Mouse (Mus musculus) CH12.LX (cell line): ENCODE results near the gene Hebp1. TPM values are rescaled to one million over a fixed set of nuclear protein-coding genes. Genes with fewer than 3 reads are reported as not detected.

Experiments used
- DNase-seq: peaks from one replicate; pipeline ENCODE4 v3.0.0-alpha.2; 2013; ENCODE audit errors: extremely low read depth
- H3K27ac ChIP-seq: 2 replicates; pipeline ENCODE4 v1.5.1; 2012; ENCODE audit warnings: low read depth, mild to moderate bottlenecking, control low read depth, moderate library complexity; ENCODE audit not compliant: insufficient read depth
- H3K27me3 ChIP-seq: replicated peaks from 2 replicates; pipeline ENCODE3; 2012; ENCODE audit warnings: inconsistent platforms
- H3K36me3 ChIP-seq, 2 experiments: replicated peaks in 1 of 2; 2 replicates each; pipeline versions ENCODE3 to v1.6.1; 2012; ENCODE audit warnings: inconsistent platforms in 1 of 2, low read length in 1 of 2, mild to moderate bottlenecking in 1 of 2, mixed read lengths in 1 of 2, moderate library complexity in 1 of 2; ENCODE audit not compliant: control insufficient read depth in 1 of 2, insufficient read depth in 1 of 2
- H3K4me1 ChIP-seq, 2 experiments: 2 replicates each; pipeline ENCODE4 v1.6.1; 2012; ENCODE audit warnings: inconsistent platforms in 1 of 2, moderate library complexity in 1 of 2; ENCODE audit not compliant: insufficient read depth in 2 of 2, control insufficient read depth in 1 of 2
- H3K4me2 ChIP-seq: 2 replicates; pipeline ENCODE4 v1.6.1; 2012; ENCODE audit warnings: low read depth, mild to moderate bottlenecking, control low read depth; ENCODE audit not compliant: poor library complexity, insufficient read depth, severe bottlenecking
- H3K4me3 ChIP-seq, 3 experiments: fragments of 150-350 bp in 1 of 3; sonication (generic) in 1 of 3; replicated peaks in 1 of 3; 2 replicates each; pipeline versions ENCODE3 to v1.5.1; 2011 to 2012; ENCODE audit warnings: low read depth in 2 of 3, low read length in 2 of 3, mild to moderate bottlenecking in 2 of 3, moderate library complexity in 2 of 3, control low read depth in 1 of 3, improper control_type of control experiment in 1 of 3, inconsistent platforms in 1 of 3, mixed read lengths in 1 of 3; ENCODE audit not compliant: poor library complexity in 1 of 3
- H3K79me2 ChIP-seq: replicated peaks from 2 replicates; pipeline ENCODE4 v1.6.1; 2012; ENCODE audit warnings: mild to moderate bottlenecking, moderate library complexity; ENCODE audit not compliant: control insufficient read depth, poor library complexity, insufficient read depth, severe bottlenecking; ENCODE audit errors: extremely low read depth
- H3K9ac ChIP-seq: 2 replicates; pipeline ENCODE4 v1.6.1; 2012; ENCODE audit warnings: low read depth, mild to moderate bottlenecking, control low read depth, moderate library complexity; ENCODE audit not compliant: insufficient read depth
- H3K9me3 ChIP-seq: replicated peaks from 2 replicates; pipeline ENCODE3; 2012; ENCODE audit warnings: low read length, inconsistent platforms, mixed read lengths
- BHLHE40 ChIP-seq: IDR thresholded peaks from 2 replicates; pipeline ENCODE4 v1.6.1; 2011; ENCODE audit warnings: mild to moderate bottlenecking, low read depth, low read length, improper control_type of control experiment
- CHD1 ChIP-seq: IDR thresholded peaks from 2 replicates; pipeline ENCODE4 v1.6.1; 2012; ENCODE audit warnings: low read depth, low read length, improper control_type of control experiment, inconsistent platforms
- CTCF ChIP-seq, 2 experiments: IDR thresholded peaks in 1 of 2; conservative IDR thresholded peaks in 1 of 2; 2 replicates each; pipeline ENCODE4 v1.5.1; 2011 to 2012; ENCODE audit warnings: low read depth in 2 of 2, low read length in 2 of 2, improper control_type of control experiment in 1 of 2, inconsistent platforms in 1 of 2, mild to moderate bottlenecking in 1 of 2, moderate library complexity in 1 of 2
- ELF1 ChIP-seq: IDR thresholded peaks from 2 replicates; pipeline ENCODE4 v1.6.1; 2014; ENCODE audit warnings: low read depth, mild to moderate bottlenecking, inconsistent platforms, low read length, improper control_type of control experiment
- EP300 ChIP-seq: IDR thresholded peaks from 2 replicates; pipeline ENCODE4 v1.6.1; 2011; ENCODE audit warnings: low read length, improper control_type of control experiment
- GABPA ChIP-seq: IDR thresholded peaks from 2 replicates; pipeline ENCODE4 v1.6.1; 2012; ENCODE audit warnings: low read depth, low read length, improper control_type of control experiment, inconsistent platforms; ENCODE audit not compliant: insufficient replicate concordance
- HCFC1 ChIP-seq: IDR thresholded peaks from 2 replicates; pipeline ENCODE4 v1.6.1; 2012; ENCODE audit warnings: low read depth, mild to moderate bottlenecking, inconsistent platforms, low read length, improper control_type of control experiment
- JUN ChIP-seq: IDR thresholded peaks from 2 replicates; pipeline ENCODE4 v1.6.1; 2011; ENCODE audit warnings: low read depth, mild to moderate bottlenecking, low read length, improper control_type of control experiment, moderate library complexity; ENCODE audit not compliant: insufficient read depth
- MAX ChIP-seq: IDR thresholded peaks from 2 replicates; pipeline ENCODE4 v1.6.1; 2011; ENCODE audit warnings: low read length, improper control_type of control experiment
- MAZ ChIP-seq: IDR thresholded peaks from 2 replicates; pipeline ENCODE4 v1.6.1; 2012; ENCODE audit warnings: low read depth, mild to moderate bottlenecking, inconsistent platforms, low read length, improper control_type of control experiment, moderate library complexity
- MEF2A ChIP-seq: IDR thresholded peaks from 2 replicates; pipeline ENCODE4 v1.6.1; 2014; ENCODE audit warnings: low read depth, mild to moderate bottlenecking, inconsistent platforms, low read length, improper control_type of control experiment, borderline replicate concordance
- MXI1 ChIP-seq: IDR thresholded peaks from 2 replicates; pipeline ENCODE4 v1.6.1; 2011; ENCODE audit warnings: mild to moderate bottlenecking, low read depth, low read length, improper control_type of control experiment
- MYC ChIP-seq: IDR thresholded peaks from 2 replicates; pipeline ENCODE4 v1.6.1; 2011; ENCODE audit warnings: low read depth, mild to moderate bottlenecking, improper control_type of control experiment, low read length
- NELFE ChIP-seq: IDR thresholded peaks from 2 replicates; pipeline ENCODE4 v1.6.1; 2011; ENCODE audit warnings: low read depth, low read length, improper control_type of control experiment
- PAX5 ChIP-seq: IDR thresholded peaks from 2 replicates; pipeline ENCODE4 v1.6.1; 2012; ENCODE audit warnings: low read length, inconsistent platforms, mixed read lengths
- POLR2AphosphoS2 ChIP-seq: IDR thresholded peaks from 2 replicates; pipeline ENCODE4 v1.6.1; 2011; ENCODE audit warnings: low read depth, low read length, improper control_type of control experiment
- RAD21 ChIP-seq: IDR thresholded peaks from 2 replicates; pipeline ENCODE4 v1.6.1; 2011; ENCODE audit warnings: low read depth, mild to moderate bottlenecking, low read length, improper control_type of control experiment, moderate library complexity
- RCOR1 ChIP-seq: conservative IDR thresholded peaks from 2 replicates; pipeline ENCODE4 v1.6.1; 2012; ENCODE audit warnings: low read depth, mild to moderate bottlenecking, inconsistent platforms, low read length, improper control_type of control experiment
- SIN3A ChIP-seq: IDR thresholded peaks from 2 replicates; pipeline ENCODE4 v1.6.1; 2012; ENCODE audit warnings: low read length, improper control_type of control experiment, inconsistent platforms
- SMC3 ChIP-seq: IDR thresholded peaks from 2 replicates; pipeline ENCODE4 v1.6.1; 2011; ENCODE audit warnings: low read depth, low read length, improper control_type of control experiment
- UBTF ChIP-seq: IDR thresholded peaks from 2 replicates; pipeline ENCODE4 v1.6.1; 2012; ENCODE audit warnings: low read depth, mild to moderate bottlenecking, inconsistent platforms, low read length, improper control_type of control experiment, moderate library complexity
- USF1 ChIP-seq: IDR thresholded peaks from 2 replicates; pipeline ENCODE4 v1.6.1; 2014; ENCODE audit warnings: low read depth, mild to moderate bottlenecking, inconsistent platforms, low read length, improper control_type of control experiment
- USF2 ChIP-seq: conservative IDR thresholded peaks from 2 replicates; pipeline ENCODE4 v1.6.1; 2011; ENCODE audit warnings: low read depth, low read length, improper control_type of control experiment
- ZC3H11A ChIP-seq: IDR thresholded peaks from 2 replicates; pipeline ENCODE4 v1.6.1; 2012; ENCODE audit warnings: low read depth, mild to moderate bottlenecking, inconsistent platforms, low read length, improper control_type of control experiment
- ZMIZ1 ChIP-seq: IDR thresholded peaks from 2 replicates; pipeline ENCODE4 v1.6.1; 2012; ENCODE audit warnings: low read depth, mild to moderate bottlenecking, inconsistent platforms, low read length, improper control_type of control experiment
- dilution Hi-C: fragments of 300-500 bp; cut with MboI; formaldehyde crosslinking; loops from 2 replicates; pipeline ENCODE4 v1.14.3; 2020; ENCODE audit warnings: low sequenced_read_pairs; ENCODE audit not compliant: extremely low pct_unique_long_range_greater_than_20kb, extremely low pct_ligation_motif_present
- in situ Hi-C: fragments of 300-500 bp; cut with MboI; formaldehyde crosslinking; loops from 3 replicates; pipeline ENCODE4 v1.14.3; 2019; ENCODE audit warnings: low sequenced_read_pairs, low pct_ligation_motif_present, low pct_unique_long_range_greater_than_20kb, mixed read lengths
- polyA plus RNA-seq: library from polyadenylated mRNA; unstranded; fragments of >175 nt; gene quantifications from 2 replicates; pipeline ENCODE4 v1.2.1, GENCODE M21; 2012; ENCODE audit warnings: low read depth; ENCODE audit not compliant: insufficient read length
- total RNA-seq, 2 experiments: library from RNA; depleted of rRNA; stranded (reverse); fragments of 300-350 nt in 1 of 2; fragments of >200 nt in 1 of 2; gene quantifications; 2 replicates each; pipeline ENCODE4 v1.2.3; 2012 to 2014

The Hebp1 gene
- total and polyA plus RNA-seq, 3 experiments, result not detected

DNA sequence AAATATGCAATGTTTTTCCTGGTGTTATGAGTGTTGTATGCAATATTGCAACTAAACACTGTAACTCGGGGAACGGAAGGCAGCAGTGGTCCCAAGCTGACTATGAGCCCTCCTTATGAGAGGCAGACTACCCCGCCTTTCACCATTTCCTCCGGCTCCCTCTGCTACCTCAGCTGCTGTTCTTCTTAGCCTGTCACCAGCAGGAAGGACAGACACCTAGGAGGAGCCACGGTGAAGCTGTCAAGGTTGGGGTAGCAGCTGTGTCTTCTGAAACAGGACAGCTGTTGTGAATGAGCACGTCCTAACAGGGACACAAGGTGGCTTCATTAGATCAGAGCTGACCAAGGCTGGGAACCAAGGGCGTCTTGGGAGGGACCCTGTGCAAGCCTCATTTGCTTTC, 59.6 kb downstream of the Hebp1 start:
- H3K4me2 ChIP-seq, result no peak overlapping the region
- H3K79me2 ChIP-seq, result no peaks in the 10 kb centered on the region
- H3K4me1 ChIP-seq, result 0 out of 4 replicates have a peak, but pooled peaks cover 0 to 2% of the 10 kb centered on the region in 2 experiments
- H3K27ac ChIP-seq, result no peak overlapping the region
- DNase-seq, result no peak
- no peak overlapping the region for H3K9ac ChIP-seq
- in situ Hi-C loops, result no loop called here
- TF ChIP-seq MAX, result no peak
- no peak for TF ChIP-seq NELFE
- TF ChIP-seq CHD1, result no peak
- TF ChIP-seq EP300, result no peak
- TF ChIP-seq UBTF, result no peak
- no peak for TF ChIP-seq SIN3A
- TF ChIP-seq SMC3, result no peak
- no peak for TF ChIP-seq ZMIZ1
- TF ChIP-seq ELF1, result no peak
- no peak for TF ChIP-seq POLR2AphosphoS2
- TF ChIP-seq ZC3H11A, result no peak
- TF ChIP-seq USF2, result no peak
- TF ChIP-seq HCFC1, result no peak
- no peak for TF ChIP-seq RAD21
- TF ChIP-seq, all 38 proteins: peak for 0
- dilution Hi-C loops, result no loop called here
- Histone ChIP-seq H3K4me3 (no peak overlapping the region), H3K36me3 (no peaks in the 10 kb centered on the region), H3K27me3 (no peaks in the 10 kb centered on the region), H3K9me3 (no peaks in the 10 kb centered on the region)

DNA sequence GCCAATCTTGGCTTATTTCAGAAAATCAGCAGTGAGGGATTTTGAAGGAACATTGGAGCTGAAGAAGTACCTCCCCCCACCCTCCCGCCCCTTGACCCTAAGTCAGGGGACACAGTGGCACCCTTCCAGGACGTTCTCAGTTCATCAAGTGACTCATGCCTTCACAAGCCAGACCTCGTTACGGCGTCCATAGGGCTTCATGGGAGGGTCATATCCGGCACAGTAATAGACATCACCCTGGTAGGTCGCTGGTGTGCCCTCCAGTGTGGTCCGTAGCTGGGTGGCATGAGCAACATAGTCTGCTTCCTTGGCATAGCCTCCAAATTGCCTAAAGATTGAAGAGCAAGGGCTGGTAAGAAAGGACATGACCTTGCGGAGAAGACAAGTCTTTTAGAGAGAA, 60.1 kb downstream of the Hebp1 start:
- in situ Hi-C loops, result no loop called here

More for the DNA sequence above, 60.1 kb downstream of the Hebp1 start:
- dilution Hi-C loops, result no loop called here
- DNase-seq, result no peak
- H3K27me3 ChIP-seq, result no peaks in the 10 kb centered on the region
- H3K27ac ChIP-seq, result no peak overlapping the region
- TF ChIP-seq MYC, result no peak
- no peak for TF ChIP-seq USF2
- no peak for TF ChIP-seq RCOR1
- no peak for TF ChIP-seq HCFC1
- no peak for TF ChIP-seq JUN
- TF ChIP-seq USF1, result no peak
- TF ChIP-seq GABPA, result no peak
- TF ChIP-seq BHLHE40, result no peak
- TF ChIP-seq MAX, result no peak
- TF ChIP-seq RAD21, result no peak
- TF ChIP-seq MEF2A, result no peak
- TF ChIP-seq CTCF (conservative IDR thresholded peaks at IDR 0.05 in 1 of 2, IDR thresholded peaks at IDR 0.05 in 1 of 2; ENCODE audit: low read depth in 2 of 2, low read length in 2 of 2), result no peak
- TF ChIP-seq PAX5, result no peak
- TF ChIP-seq MAZ, result no peak
- no peak for TF ChIP-seq MXI1
- TF ChIP-seq POLR2AphosphoS2, result no peak
- H3K4me2 ChIP-seq, result no peak overlapping the region
- H3K79me2 ChIP-seq, result no peaks in the 10 kb centered on the region
- H3K9ac ChIP-seq, result no peak overlapping the region
- H3K4me1 ChIP-seq, result 0 out of 4 replicates have a peak, but pooled peaks cover 0 to 2% of the 10 kb centered on the region in 2 experiments
- no peaks in the 10 kb centered on the region for H3K36me3 ChIP-seq
- no peaks in the 10 kb centered on the region for H3K9me3 ChIP-seq
- no peak overlapping the region for H3K4me3 ChIP-seq
